Mouse (Mus musculus) midbrain, embryonic 10.5 days (tissue): ENCODE results near the gene Sptssb. TPM values are rescaled to one million over a fixed set of nuclear protein-coding genes. Genes with fewer than 3 reads are reported as not detected.

Experiments used
- DNase-seq: peaks from one replicate; pipeline ENCODE4 v3.0.0-alpha.2; 2017; ENCODE audit warnings: low spot score
- H3K27ac ChIP-seq: fragments of 300-500 bp; sonication (generic); replicated peaks from 2 replicates; pipeline ENCODE4 v1.5.1; 2016; ENCODE audit warnings: mild to moderate bottlenecking
- H3K27me3 ChIP-seq: fragments of 300-500 bp; sonication (generic); 2 replicates; pipeline ENCODE4 v1.6.1; 2016; ENCODE audit warnings: low read depth, mild to moderate bottlenecking; ENCODE audit not compliant: poor library complexity, severe bottlenecking
- H3K36me3 ChIP-seq: fragments of 300-500 bp; sonication (generic); 2 replicates; pipeline ENCODE4 v1.6.1; 2016; ENCODE audit warnings: mild to moderate bottlenecking, moderate library complexity
- H3K4me1 ChIP-seq: fragments of 300-500 bp; sonication (generic); 2 replicates; pipeline ENCODE4 v1.6.1; 2016
- H3K4me3 ChIP-seq: fragments of 300-500 bp; sonication (generic); 2 replicates; pipeline ENCODE4 v1.5.1; 2016; ENCODE audit warnings: mild to moderate bottlenecking, moderate library complexity
- H3K9me3 ChIP-seq: fragments of 300-500 bp; sonication (generic); replicated peaks from 2 replicates; pipeline ENCODE4 v1.6.1; 2016; ENCODE audit warnings: mild to moderate bottlenecking
- WGBS: fragments of 180-500 bp; shearing (Covaris S2); methylation state at CpG from one replicate; pipeline ENCODE4 v1.1.7; 2016; 5-methylcytosine and 5-hydroxymethylcytosine counted together
- polyA plus RNA-seq: library from polyadenylated mRNA; unstranded; fragments of >200 nt; fragmentation: Nextera tagmentation; extraction: Ambion mirVana; gene quantifications from 2 replicates; pipeline ENCODE4 v1.2.1, GENCODE M21; 2016

Gene Sptssb
- polyA plus RNA-seq, 1 experiment from 2014 or later, result 0.15 TPM

DNA sequence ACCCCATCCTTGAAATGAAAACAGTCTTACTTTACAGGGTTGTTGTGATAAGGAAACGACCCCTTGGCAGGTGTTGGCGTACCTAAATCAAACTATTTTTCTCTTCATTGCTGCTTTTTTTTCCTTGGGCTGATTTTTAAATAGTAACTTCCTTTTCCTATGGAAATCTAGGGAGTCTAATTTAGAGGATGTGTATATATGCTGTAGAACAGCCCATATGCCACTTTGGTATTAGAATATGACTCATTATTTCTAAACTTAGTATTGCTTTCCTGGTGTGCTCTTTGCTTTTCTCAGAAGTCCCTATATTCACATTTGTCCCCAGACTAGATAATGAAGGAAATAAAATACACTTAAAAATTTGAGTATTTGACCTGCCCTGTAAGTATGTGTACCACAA lies 17.8 kb upstream of the Sptssb start:
- no peak for DNase-seq
- Histone ChIP-seq H3K27ac (no peak overlapping the region), H3K36me3 (no peaks in the 10 kb centered on the region), H3K4me3 (no peak overlapping the region), H3K27me3 (no peaks in the 10 kb centered on the region), H3K4me1 (no peaks in the 10 kb centered on the region), H3K9me3 (no peaks in the 10 kb centered on the region)
- 92% methylated on average over 2 of the region's 2 CpGs for WGBS

GRCm38 (mm10) chr3:69874721-69875120 lies 15.0 kb upstream of the Sptssb start:
- Histone ChIP-seq H3K36me3 (no peaks in the 10 kb centered on the region), H3K4me1 (no peaks in the 10 kb centered on the region), H3K4me3 (no peak overlapping the region), H3K27ac (no peak overlapping the region), H3K9me3 (no peaks in the 10 kb centered on the region), H3K27me3 (no peaks in the 10 kb centered on the region)
- DNase-seq, result no peak
- WGBS, result 90% methylated on average over 3 of the region's 3 CpGs

GRCm38 (mm10) chr3:69872661-69873327 lies 13.1 kb upstream of the Sptssb start:
- H3K27ac ChIP-seq, result no peak overlapping the region
- no peaks in the 10 kb centered on the region for H3K9me3 ChIP-seq
- DNase-seq, result no peak
- no peak overlapping the region for H3K4me3 ChIP-seq
- WGBS, result 87% methylated on average over 6 of the region's 6 CpGs
- no peaks in the 10 kb centered on the region for H3K4me1 ChIP-seq
- no peaks in the 10 kb centered on the region for H3K36me3 ChIP-seq
- H3K27me3 ChIP-seq, result no peaks in the 10 kb centered on the region

DNA sequence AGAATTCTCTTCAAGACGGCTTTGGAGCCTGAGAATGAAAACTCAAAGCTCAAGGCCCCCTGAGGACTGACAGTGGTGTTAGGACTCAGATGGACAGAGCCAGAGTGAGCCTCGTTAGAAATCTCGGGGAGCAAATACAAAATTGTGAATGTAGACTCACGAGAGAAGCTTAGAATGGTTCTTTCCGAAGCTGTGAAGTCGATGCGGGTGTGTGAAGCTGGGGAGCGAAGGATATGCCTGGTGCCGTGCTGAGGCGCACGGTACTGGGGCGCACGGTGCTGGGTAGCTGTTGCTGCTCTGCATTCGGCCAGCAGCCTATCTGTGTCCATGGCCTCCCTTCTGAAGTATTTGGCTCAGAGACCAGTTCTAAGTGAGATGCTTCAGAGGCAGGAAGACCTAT lies 11.4 kb upstream of the Sptssb start:
- H3K4me3 ChIP-seq, result no peak overlapping the region
- no peaks in the 10 kb centered on the region for H3K4me1 ChIP-seq
- H3K36me3 ChIP-seq, result no peaks in the 10 kb centered on the region
- no peak overlapping the region for H3K27ac ChIP-seq
- no peak for DNase-seq
- no peaks in the 10 kb centered on the region for H3K9me3 ChIP-seq
- 87% methylated on average over 14 of the region's 14 CpGs for WGBS
- H3K27me3 ChIP-seq, result no peaks in the 10 kb centered on the region

DNA sequence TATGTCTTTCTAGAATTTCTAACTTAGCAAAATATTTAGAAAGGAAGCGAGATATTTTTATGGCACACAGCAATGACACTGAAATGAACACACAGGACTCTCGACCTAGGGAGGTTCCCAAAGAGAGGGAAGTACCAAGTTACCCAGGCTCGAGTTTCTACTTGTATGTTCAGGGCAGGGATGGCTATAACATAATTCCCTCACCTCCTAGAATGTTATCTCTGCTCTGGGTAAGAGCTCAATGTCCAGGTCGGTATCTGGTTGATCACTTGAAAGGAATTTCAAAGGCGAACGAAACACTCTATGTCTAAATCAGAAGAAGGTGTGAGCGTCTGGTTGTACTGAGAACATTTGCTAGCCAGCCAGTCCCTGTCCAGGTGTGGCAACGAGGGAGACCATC lies 10.0 kb upstream of the Sptssb start:
- WGBS, result 86% methylated on average over 8 of the region's 8 CpGs
- Histone ChIP-seq H3K4me1 (no peaks in the 10 kb centered on the region), H3K27me3 (no peaks in the 10 kb centered on the region), H3K36me3 (no peaks in the 10 kb centered on the region), H3K4me3 (no peak overlapping the region), H3K27ac (no peak overlapping the region), H3K9me3 (no peaks in the 10 kb centered on the region)
- DNase-seq, result no peak

DNA sequence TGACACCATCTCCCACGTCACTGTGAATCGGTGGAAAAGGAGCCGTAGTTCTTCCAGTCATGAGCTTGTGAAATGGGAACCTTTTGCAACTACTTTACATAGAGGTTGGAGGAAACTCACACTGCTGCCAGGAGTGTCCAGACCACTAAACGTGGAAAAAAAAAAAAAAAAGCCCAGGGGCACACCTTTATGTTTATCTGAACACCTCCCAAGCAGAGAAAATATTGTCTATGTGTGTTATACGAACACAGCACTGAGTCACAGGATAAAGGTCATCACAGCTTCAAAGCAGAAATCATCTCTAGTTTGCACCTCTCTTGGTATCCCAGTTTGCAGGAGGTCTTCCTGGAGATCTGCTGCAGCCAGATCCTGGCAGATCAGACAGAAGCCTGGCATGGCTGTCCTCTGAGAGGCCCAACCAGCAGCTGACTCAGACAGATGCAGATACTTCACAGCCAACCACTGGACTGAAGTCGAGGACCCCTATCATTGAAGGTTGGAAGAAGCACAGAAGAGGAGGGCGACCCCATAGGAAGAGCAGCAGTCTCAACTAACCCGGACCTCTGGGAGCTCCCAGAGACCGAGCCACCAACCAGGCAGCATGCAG lies 2.2 kb upstream of the Sptssb start:
- WGBS, result 62% methylated on average over 9 of the region's 9 CpGs
- Histone ChIP-seq H3K27ac (no peak overlapping the region), H3K9me3 (no peaks in the 10 kb centered on the region), H3K4me1 (peaks cover 20% of the 10 kb centered on the region), H3K4me3 (peak overlapping the region; percentile 65; the same call in 1 of the 2 replicates), H3K27me3 (peaks cover 36% of the 10 kb centered on the region), H3K36me3 (no peaks in the 10 kb centered on the region)
- no peak for DNase-seq

- H3K36me3 ChIP-seq, result no peaks in the 10 kb centered on the region
- DNase-seq, result peak; percentile 54
- peak overlapping the region; percentile 65 for H3K4me3 ChIP-seq
- H3K27ac ChIP-seq, result peak overlapping the region; percentile 33; the same call in 1 of the 2 replicates
- WGBS, result under 1% methylated on average over 40 of the region's 40 CpGs
- H3K4me1 ChIP-seq, result peaks cover 20% of the 10 kb centered on the region
- peaks cover 36% of the 10 kb centered on the region for H3K27me3 ChIP-seq
- H3K9me3 ChIP-seq, result no peaks in the 10 kb centered on the region
These were observed 1.1 kb upstream of the Sptssb start for GRCm38 (mm10) chr3:69860589-69861521.

DNA sequence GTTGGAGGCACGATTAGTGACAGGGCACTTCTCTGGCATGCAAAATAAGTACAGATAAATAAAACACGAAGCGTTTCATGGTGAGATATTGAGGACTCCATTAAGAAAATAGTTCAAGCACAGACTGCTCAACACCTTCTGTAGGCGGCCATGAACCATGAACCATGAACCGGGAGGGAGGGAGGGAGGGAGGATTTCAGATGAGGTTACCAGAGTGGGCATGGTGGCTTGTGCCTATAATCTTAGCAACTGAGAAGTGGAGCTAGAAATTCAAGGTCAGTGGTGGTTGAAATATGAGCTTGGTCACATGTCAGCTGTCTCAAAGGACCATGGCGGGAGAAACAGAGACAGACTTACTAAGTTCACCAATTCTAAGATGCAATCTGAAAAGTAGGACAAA lies 20.3 kb downstream of the Sptssb start:
- no peaks in the 10 kb centered on the region for H3K9me3 ChIP-seq
- no peaks in the 10 kb centered on the region for H3K27me3 ChIP-seq
- H3K36me3 ChIP-seq, result no peaks in the 10 kb centered on the region
- H3K27ac ChIP-seq, result no peak overlapping the region
- DNase-seq, result no peak
- WGBS, result 94% methylated on average over 6 of the region's 6 CpGs
- no peaks in the 10 kb centered on the region for H3K4me1 ChIP-seq
- no peak overlapping the region for H3K4me3 ChIP-seq

- Histone ChIP-seq H3K27ac (no peak overlapping the region), H3K27me3 (no peaks in the 10 kb centered on the region), H3K4me1 (no peaks in the 10 kb centered on the region), H3K4me3 (no peak overlapping the region), H3K36me3 (no peaks in the 10 kb centered on the region), H3K9me3 (no peaks in the 10 kb centered on the region)
- no peak for DNase-seq
- 91% methylated on average over 8 of the region's 8 CpGs for WGBS
These were observed 30.2 kb downstream of the Sptssb start for GRCm38 (mm10) chr3:69829532-69829931.

DNA sequence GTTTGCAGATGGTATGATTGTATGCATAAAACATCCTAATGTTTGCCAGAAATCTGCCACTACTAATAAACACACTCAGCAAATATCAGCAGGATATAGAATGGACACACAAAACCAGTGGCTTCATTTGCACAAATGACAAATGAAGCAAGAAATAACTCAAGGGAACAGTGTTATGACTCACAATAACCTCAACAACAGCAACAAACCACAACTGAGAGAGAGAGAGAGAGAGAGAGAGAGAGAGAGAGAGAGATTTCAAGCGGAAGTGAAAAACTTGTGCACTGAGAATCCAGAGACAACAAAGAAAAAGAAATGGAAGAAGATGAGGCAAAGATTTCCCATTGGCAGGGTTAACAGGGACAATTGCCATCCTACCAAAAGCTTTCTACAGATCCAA lies 35.2 kb downstream of the Sptssb start:
- Histone ChIP-seq H3K36me3 (no peaks in the 10 kb centered on the region), H3K4me1 (no peaks in the 10 kb centered on the region), H3K4me3 (no peak overlapping the region), H3K9me3 (no peaks in the 10 kb centered on the region), H3K27me3 (no peaks in the 10 kb centered on the region), H3K27ac (no peak overlapping the region)
- 100% methylated on average over 1 of the region's 1 CpGs for WGBS
- no peak for DNase-seq

DNA sequence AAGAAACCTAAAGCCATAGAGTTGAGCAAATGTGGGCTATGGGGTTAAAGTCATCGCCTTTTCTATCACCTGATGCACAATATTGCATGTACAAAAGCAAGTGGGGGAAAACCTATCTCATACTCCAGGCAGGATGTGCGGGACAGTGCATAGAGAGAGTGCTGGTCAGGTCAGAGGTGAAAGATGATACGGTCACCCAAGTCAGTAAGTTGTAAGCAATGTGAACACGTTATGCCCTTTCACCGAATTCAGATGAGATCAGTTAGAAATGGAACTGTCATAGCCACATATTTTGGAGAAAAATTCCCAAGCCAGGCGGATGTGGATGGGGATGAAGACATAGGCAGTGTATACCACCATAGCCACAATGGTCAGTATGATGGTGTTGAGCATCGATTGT lies 39.1 kb downstream of the Sptssb start:
- no peak overlapping the region for H3K27ac ChIP-seq
- WGBS, result 90% methylated on average over 7 of the region's 7 CpGs
- H3K4me3 ChIP-seq, result no peak overlapping the region
- H3K27me3 ChIP-seq, result no peaks in the 10 kb centered on the region
- no peak for DNase-seq
- H3K4me1 ChIP-seq, result no peaks in the 10 kb centered on the region
- H3K9me3 ChIP-seq, result no peaks in the 10 kb centered on the region
- H3K36me3 ChIP-seq, result no peaks in the 10 kb centered on the region

GRCm38 (mm10) chr3:69819851-69820200 lies 39.9 kb downstream of the Sptssb start:
- 68% methylated on average over 3 of the region's 3 CpGs for WGBS
- DNase-seq, result no peak

More at GRCm38 (mm10) chr3:69819851-69820200, 39.9 kb downstream of the Sptssb start:
- Histone ChIP-seq H3K4me3 (no peak overlapping the region), H3K27ac (no peak overlapping the region), H3K4me1 (no peaks in the 10 kb centered on the region), H3K27me3 (no peaks in the 10 kb centered on the region), H3K36me3 (no peaks in the 10 kb centered on the region), H3K9me3 (no peaks in the 10 kb centered on the region)
